Mouse (Mus musculus): ENCODE measurements around the gene Ppcdc.

- TF ChIP-seq POLR2A (IDR thresholded peaks at IDR 0.05; ENCODE audit: borderline replicate concordance, insufficient read depth, low read length), result no peak
- TF ChIP-seq CTCF (IDR thresholded peaks at IDR 0.05; ENCODE audit: borderline replicate concordance, insufficient read depth, low read depth, low read length), result no peak
Observed at GRCm38 (mm10) chr9:57406395-57406794, 33.5 kb downstream of the Ppcdc start.
